Comparison of ENCODE assay signal across 8 mouse cellular contexts in the genomic region with DNA sequence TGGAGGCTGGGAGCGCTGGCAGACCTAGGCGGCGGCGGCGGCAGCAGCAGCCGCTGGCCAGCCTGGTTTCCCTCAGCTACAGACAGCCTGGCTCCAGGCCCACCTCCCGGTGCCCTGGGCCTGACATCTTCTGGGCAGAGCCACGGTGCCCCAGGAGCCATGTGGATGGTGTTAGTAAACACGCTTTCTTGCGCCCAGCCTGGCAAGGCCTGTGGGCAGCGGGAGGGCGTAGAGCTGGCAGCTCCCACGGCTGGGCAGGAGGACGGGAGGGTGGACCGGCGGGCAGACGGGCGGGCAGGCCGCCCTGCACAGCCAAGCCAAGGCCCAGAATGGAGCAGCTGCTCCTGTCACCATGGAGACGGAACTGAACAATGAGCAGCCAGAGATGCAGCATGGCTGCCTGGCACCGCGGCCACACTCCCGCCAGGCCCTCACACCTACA. TPM values are rescaled to one million over a fixed set of nuclear protein-coding genes. Genes with fewer than 3 reads are reported as not detected.
DNase-seq lines count a peak whose midpoint lies in the region; ATAC-seq and TF ChIP-seq lines count a peak whose summit lies in the region.

No protein-coding gene starts in this region.

- intact Hi-C loops in left cerebral cortex, adult 2 months (cut with DNase I) = loop anchor here (1.0 kb wide), 1 partner anchor 94 kb away; no protein-coding TSS in a partner anchor

- H3K27me3 ChIP-seq in intestine, embryonic 14.5 days (replicated peaks; ENCODE audit: control insufficient read depth, insufficient read depth, low read length) = no peaks in the 10 kb centered on the region
- peaks cover 9% of the 10 kb centered on the region for H3K27me3 ChIP-seq in midbrain, embryonic 10.5 days (ENCODE audit: low read depth, poor library complexity, severe bottlenecking)

- peak overlapping the region; percentile 44; the same call in 1 of the 2 replicates for H3K9ac ChIP-seq in intestine, embryonic 14.5 days (ENCODE audit: low read length)

- H3K4me1 ChIP-seq in intestine, embryonic 14.5 days (replicated peaks; ENCODE audit: control insufficient read depth, insufficient read depth, low read length) = peaks cover 8% of the 10 kb centered on the region
- peaks cover 38% of the 10 kb centered on the region for H3K4me1 ChIP-seq in midbrain, embryonic 10.5 days

- peak overlapping the region; percentile 8; the same call in 1 of the 2 replicates for H3K4me3 ChIP-seq in intestine, embryonic 14.5 days (ENCODE audit: low read depth, low read length)
- H3K4me3 ChIP-seq in left cerebral cortex, adult 2 months = peak overlapping the region; percentile 36
- peak overlapping the region; percentile 53 for H3K4me3 ChIP-seq in midbrain, embryonic 10.5 days

- H3K9me3 ChIP-seq in intestine, embryonic 14.5 days (ENCODE audit: control insufficient read depth, low read length) = no peaks in the 10 kb centered on the region
- no peaks in the 10 kb centered on the region; the same call in 1 of the 2 replicates for H3K9me3 ChIP-seq in midbrain, embryonic 10.5 days (replicated peaks)

- TF ChIP-seq CTCF in left cerebral cortex, adult 2 months (IDR thresholded peaks at IDR 0.05) = no peak

- peak; percentile 29 to 41 for DNase-seq in adrenal gland, adult 18-20 months (ENCODE audit: low spot score in 2 of 2)
- peak; percentile 89 for DNase-seq in embryo, embryonic 11 days
- DNase-seq in gastrocnemius, postnatal 25 days = peak; percentile 93
- DNase-seq in intestine, embryonic 14.5 days (ENCODE audit: low spot score) = peak; percentile 74
- peak; percentile 76 to 81 for DNase-seq in left cerebral cortex, adult 2 months (ENCODE audit: extremely low spot score in 1 of 2, low spot score in 2 of 2)
- peak; percentile 87 for DNase-seq in midbrain, embryonic 10.5 days (ENCODE audit: low spot score)
- peak; percentile 79 for DNase-seq in right cerebral cortex, postnatal 4 days
- no peak for DNase-seq in spleen, postnatal 4 days (ENCODE audit: low spot score in 2 of 2)

- no peaks in the 10 kb centered on the region for H3K36me3 ChIP-seq in intestine, embryonic 14.5 days (ENCODE audit: control insufficient read depth, insufficient read depth, low read length)
- no peaks in the 10 kb centered on the region for H3K36me3 ChIP-seq in midbrain, embryonic 10.5 days

- H3K4me2 ChIP-seq in intestine, embryonic 14.5 days (ENCODE audit: low read length) = peak overlapping the region; percentile 48

- ATAC-seq in intestine, embryonic 14.5 days (replicated peaks; ENCODE audit: low FRiP score, low TSS enrichment, low read depth) = peak; percentile 83

- 14% methylated on average over 23 of the region's 23 CpGs for whole genome bisulfite sequencing in intestine, embryonic 14.5 days
- 4% methylated on average over 23 of the region's 23 CpGs for WGBS in midbrain, embryonic 10.5 days

- H3K27ac ChIP-seq in intestine, embryonic 14.5 days (ENCODE audit: low read depth) = peak overlapping the region; percentile 54
- H3K27ac ChIP-seq in left cerebral cortex, adult 2 months = peak overlapping the region; percentile 66
- H3K27ac ChIP-seq in midbrain, embryonic 10.5 days (replicated peaks) = peak overlapping the region; percentile 95

RNA-seq across cellular contexts. Expression of a gene that starts 37.2 kb away (rescaled TPM):
- 1 to 10 TPM; 7.1 to 7.4 TPM for total RNA-seq in adrenal gland, adult 18-20 months (2021)
- under 1 TPM; 0.74 to 0.80 TPM for total RNA-seq in gastrocnemius, postnatal 25 days (2021)
- polyA plus RNA-seq in intestine, embryonic 14.5 days (2014; fragmentation: Nextera tagmentation; extraction: Ambion mirVana) = 78.2 and 78.3 TPM in 2 replicates
- 10 to 100 TPM; 10.2 to 11.1 TPM for total RNA-seq in left cerebral cortex, adult 2 months (2021)
- polyA plus RNA-seq in midbrain, embryonic 10.5 days (2016; fragmentation: Nextera tagmentation; extraction: Ambion mirVana) = 119 and 141 TPM in 2 replicates

Comparison
In these comparisons a context has a peak if more than half of its experiments do, and no peak if none do; other contexts are left out.
1. DNase-seq: peak in adrenal gland, adult 18-20 months (2 of 2), embryo, embryonic 11 days (single experiment), gastrocnemius, postnatal 25 days (single experiment), intestine, embryonic 14.5 days (single experiment), left cerebral cortex, adult 2 months (2 of 2), midbrain, embryonic 10.5 days (single experiment) and right cerebral cortex, postnatal 4 days (single experiment); none in spleen, postnatal 4 days (0 of 2).
2. RNA of a gene that starts 37.2 kb away (total RNA-seq): 10.2 to 11.1 TPM in left cerebral cortex, adult 2 months and 7.1 to 7.4 TPM in adrenal gland, adult 18-20 months; 0.74 to 0.80 TPM in gastrocnemius, postnatal 25 days; every median in the first group is over 4 times any median in the second.
3. Peak in every context shown above with its lines, with median percentiles within 50 percentile points of each other: H3K27ac ChIP-seq and H3K4me3 ChIP-seq.